Mouse (Mus musculus): ENCODE results near the gene Vopp1.

Gene Vopp1

GRCm38 (mm10) chr6:57784251-57784650 lies 40.7 kb downstream of the Vopp1 start:
- DNase-seq (ENCODE audit: low spot score in 2 of 2), result no peak

DNA sequence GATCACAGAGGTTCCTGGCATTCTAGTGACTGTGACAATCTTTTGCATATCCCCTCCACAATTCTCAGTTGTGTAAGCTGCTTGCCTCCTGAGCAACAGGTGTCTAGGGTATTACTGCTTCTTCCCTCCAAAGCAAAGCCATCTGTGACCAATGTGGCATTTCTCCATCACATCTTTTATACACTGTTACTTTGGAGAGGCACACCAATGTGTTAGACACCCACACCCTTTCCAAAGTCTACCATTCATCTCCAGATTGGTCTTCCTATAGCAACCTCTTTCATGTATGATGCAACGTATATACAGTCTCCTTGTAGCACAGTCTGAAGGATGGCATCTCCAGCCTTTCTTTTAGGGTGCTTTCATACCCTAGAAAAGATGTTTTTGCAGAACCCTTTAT lies 42.3 kb downstream of the Vopp1 start:
- no peak for DNase-seq (ENCODE audit: low spot score in 2 of 2)

DNA sequence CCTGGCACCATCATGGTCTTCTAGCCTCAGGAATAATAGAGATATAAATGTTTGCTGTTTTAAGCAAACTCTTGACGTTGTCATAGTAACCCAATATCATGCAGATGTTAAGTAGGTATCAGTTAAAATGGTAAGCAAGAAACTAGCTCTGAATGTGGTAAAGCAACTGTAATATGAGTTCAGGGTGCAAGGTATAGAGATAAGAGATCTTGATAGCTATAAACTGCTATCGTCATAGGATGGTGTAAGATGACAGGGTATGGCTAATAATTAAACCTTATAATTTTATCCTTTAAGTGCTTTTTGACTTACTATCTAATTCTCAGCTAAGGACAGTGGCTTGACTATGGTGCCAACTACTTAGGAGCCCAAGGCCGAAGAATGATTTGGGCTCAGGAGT lies 44.6 kb downstream of the Vopp1 start:
- DNase-seq (ENCODE audit: low spot score in 2 of 2), result no peak

DNA sequence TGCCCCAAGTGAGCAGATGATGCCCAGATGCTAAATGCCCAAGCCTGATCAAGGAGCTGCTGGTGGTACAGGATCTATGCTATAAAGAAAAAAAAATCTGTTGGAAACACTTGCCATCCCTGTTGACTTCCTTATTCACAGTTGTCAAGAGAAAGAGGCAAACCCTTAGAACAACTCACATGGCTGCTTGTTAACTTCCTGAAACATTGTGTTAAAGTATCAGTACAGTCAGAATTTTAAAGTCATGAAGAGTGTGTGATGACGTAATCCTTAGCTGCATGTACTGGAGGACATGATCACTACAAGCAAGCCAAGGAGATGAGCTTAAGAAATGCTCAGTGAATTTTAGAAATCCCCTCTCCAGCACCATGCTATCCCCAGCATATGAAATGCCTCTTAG lies 51.2 kb downstream of the Vopp1 start:
- DNase-seq (ENCODE audit: low spot score in 2 of 2), result no peak

DNA sequence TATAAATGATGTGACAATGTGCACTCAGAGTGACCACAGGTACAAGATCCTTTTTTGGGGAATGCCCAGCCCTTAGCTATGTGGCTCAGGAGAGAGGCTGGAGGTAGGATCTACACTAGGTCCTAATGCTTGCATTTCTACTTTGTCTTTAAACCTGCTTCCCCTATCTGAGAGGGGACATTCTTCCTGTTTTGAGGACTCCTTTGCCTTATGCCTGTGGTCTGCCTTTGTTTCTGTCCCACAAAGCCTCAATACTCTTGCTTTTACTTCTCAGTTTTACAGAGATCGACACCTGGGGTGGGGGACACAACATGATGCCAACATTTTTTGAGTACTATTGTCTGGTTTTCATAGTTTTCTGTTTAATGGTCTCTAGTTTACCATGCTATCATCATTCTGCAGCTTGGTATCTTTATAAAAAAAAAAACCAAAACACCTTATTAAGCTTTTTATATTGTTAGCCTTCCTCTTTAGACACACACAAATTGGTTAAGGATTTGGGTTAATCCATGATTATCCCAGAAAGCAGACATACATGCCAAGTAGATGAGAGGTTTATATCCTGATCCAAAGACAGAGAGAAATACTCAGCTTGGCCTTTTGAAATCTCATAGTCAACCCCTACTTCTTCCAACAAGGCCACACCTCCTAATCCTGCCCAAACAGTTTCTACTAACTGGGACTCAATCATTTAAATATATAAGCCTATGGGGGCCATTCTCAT lies 54.3 kb downstream of the Vopp1 start:
- no peak for DNase-seq (ENCODE audit: low spot score in 2 of 2)

GRCm38 (mm10) chr6:57768948-57769525 lies 55.9 kb downstream of the Vopp1 start:
- no peak for DNase-seq (ENCODE audit: low spot score in 2 of 2)

DNA sequence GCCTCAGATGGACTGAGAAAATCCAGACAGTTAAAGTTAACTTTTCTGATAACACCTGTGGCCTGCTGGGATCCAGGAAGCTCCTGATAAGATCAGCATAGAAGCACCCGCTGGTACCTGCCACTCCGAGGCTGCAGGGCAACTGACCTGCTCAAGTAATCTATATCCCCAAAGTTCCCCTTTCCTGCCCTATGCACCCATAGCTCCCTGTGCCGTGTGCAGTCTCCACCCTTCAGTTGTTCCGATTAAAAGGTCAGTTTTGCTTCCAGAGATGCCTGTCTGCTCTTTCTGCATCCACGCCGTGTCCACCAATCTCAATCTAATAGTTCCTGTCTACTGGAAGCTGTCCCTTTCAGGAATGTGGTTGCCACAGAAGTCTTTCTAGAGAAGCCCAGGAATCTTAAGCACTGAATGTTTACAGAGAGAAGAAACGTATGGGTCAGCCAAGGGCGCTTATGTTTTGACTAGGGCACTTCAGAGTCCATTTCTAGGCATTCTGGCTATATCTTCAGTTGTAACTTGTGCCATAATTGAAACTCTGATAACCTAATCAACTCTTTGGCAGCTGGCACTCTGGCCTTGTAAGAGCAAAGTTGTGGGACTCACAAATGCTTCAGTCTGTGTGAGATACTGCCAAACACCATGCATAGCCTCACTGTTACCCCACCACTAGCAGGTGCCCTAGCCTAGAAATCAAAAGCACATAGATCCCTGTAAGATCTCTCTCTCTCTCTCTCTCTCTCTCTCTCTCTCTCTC lies 57.7 kb downstream of the Vopp1 start:
- DNase-seq (ENCODE audit: low spot score in 2 of 2), result no peak

DNA sequence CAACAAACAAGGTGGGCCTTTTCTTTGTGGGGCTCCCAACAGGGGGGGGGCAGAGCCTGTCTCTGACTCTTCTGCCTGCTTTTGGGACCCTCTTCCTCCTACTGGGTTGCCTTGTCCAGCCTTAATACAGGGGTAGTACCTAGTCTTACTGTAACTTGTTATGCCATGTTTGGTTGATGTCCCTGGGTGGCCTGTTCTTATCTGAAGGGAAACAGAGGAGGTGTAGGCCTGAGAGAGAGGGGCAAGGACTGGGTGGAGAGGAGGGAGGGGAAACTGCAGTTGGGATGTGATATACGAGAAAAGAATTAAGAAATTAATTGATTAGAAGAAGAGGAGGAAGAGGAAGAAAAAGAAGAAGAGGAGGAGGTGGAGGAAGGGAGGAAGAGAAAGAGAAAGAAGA lies 58.7 kb downstream of the Vopp1 start:
- DNase-seq (ENCODE audit: low spot score in 2 of 2), result no peak

- DNase-seq (ENCODE audit: low spot score in 2 of 2), result no peak
Measured at GRCm38 (mm10) chr6:57765095-57765878, 59.7 kb downstream of the Vopp1 start.

DNA sequence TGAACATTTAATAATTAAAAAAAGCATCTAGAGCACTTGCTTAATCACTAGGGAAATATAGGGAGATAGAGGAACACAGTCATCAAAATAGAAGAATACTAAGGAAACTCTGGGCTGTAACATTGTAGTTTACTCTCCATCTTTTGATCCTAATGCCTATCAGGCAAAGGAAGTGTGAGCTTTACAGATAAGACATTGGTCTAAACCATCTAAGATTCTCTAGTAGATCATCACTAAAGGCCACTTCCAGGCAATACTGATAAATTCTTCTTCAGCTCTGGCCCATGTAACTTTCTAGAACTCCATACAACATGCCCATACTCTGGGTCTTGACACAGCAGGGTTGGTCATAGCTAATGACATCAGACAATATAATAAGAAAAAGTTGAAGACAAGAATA lies 61.9 kb downstream of the Vopp1 start:
- no peak for DNase-seq (ENCODE audit: low spot score in 2 of 2)

DNA sequence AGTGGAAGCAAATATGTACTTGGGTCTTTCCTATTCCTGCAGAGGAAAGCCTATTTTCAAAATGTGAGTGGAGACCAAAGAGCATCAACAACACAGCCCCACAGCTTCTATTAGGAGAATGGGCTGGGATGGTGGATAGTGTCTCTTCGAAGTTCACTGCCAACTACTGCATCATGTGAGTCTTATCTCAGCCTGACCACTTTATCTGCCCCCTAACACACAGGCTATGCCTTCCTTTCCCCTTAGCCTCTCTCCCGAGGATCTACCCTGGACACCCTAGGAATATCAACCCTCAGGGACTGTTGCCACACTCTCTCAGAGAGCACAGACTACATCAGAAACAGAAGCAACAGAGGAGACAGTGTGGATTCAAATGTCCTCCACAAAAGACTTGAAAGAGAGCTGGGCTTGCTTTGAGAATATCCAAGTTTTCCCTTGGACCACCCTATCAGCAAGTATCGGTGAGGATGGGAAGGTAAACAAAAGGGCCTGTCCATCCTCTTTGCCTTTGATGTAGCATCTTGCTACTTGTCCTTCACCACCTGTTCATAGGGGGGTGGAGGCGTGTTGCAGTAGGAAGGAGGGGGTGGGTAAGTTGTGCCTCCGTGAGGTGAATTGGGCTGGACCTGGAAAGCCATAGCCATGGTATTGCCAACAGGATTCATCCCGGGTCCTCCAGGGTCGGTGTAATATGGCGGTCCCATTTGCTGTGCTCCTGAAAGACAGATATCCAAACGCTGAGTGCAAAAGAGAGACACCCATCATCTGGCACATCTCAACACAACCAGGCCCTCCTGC lies 70.8 kb downstream of the Vopp1 start:
- no peak for DNase-seq (ENCODE audit: low spot score in 2 of 2)

- no peak for DNase-seq (ENCODE audit: low spot score in 2 of 2)
Measured at GRCm38 (mm10) chr6:57745748-57746129, 79.2 kb downstream of the Vopp1 start.

GRCm38 (mm10) chr6:57744974-57745747 lies 79.8 kb downstream of the Vopp1 start:
- no peak for DNase-seq (ENCODE audit: low spot score in 2 of 2)

DNA sequence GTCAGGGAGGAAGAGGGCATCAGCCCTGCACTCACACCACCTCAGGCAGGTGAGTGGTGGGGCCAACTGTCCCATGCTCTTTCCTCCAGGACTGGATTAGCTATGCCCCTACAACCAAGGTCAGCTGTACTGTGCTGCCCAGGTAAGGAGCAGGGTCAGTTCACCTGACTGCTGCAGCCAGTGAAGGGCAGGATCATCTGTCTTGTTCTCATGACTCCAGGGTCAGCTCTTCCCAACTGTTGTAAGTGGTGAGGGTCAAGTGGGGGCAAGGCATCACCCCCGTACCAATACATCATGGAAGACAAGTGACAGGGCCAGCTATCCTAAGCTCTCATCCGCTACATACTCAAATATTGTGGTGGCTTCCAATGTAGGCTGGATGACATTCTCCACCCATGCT lies 80.8 kb downstream of the Vopp1 start:
- no peak for DNase-seq (ENCODE audit: low spot score in 2 of 2)

- no peak for DNase-seq (ENCODE audit: low spot score in 2 of 2)
Measured at GRCm38 (mm10) chr6:57743333-57743732, 81.6 kb downstream of the Vopp1 start.

DNA sequence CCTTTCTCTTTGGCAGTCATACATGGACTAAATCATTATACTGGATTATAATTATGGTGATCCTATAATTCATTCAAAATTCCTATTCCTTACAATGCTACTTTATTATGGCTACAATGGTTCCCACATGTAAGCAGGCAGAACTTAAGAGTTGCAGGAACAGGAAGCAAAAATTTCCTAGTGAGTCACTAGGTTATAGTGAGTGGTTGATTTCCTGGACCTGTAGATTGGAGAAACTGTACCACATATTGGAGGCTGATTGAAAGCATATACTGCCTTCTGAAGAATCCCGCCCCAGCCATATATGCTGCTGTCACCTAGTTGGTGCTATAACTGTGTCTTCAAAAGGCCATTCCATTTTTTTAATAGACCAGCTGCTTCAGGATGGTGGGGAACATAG lies 82.2 kb downstream of the Vopp1 start:
- DNase-seq (ENCODE audit: low spot score in 2 of 2), result no peak

- no peak for DNase-seq (ENCODE audit: low spot score in 2 of 2)
Measured at GRCm38 (mm10) chr6:57721347-57721746, 103.6 kb downstream of the Vopp1 start.

DNA sequence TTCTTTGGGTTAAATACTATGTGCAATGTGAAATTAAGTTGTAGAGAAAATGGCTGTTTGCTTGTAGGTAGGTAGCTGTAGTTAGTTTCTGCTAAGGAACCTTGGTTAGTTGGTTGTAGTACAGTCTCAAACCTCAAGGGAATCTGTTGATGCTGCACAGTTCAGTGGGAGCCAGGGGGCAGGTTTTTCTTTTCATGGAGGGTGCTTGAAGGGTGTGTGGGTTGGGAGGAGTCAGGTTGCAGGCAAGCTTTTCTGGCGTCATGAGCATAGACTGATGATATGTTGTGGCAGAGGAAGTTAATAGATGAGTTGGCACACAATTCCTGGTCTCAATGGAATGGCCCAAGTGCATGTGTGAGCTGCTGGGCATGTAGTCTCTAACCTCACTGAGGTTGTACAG lies 113.2 kb downstream of the Vopp1 start:
- DNase-seq (ENCODE audit: low spot score in 2 of 2), result no peak

GRCm38 (mm10) chr6:57706721-57707120 lies 118.2 kb downstream of the Vopp1 start:
- no peak for DNase-seq (ENCODE audit: low spot score in 2 of 2)

DNA sequence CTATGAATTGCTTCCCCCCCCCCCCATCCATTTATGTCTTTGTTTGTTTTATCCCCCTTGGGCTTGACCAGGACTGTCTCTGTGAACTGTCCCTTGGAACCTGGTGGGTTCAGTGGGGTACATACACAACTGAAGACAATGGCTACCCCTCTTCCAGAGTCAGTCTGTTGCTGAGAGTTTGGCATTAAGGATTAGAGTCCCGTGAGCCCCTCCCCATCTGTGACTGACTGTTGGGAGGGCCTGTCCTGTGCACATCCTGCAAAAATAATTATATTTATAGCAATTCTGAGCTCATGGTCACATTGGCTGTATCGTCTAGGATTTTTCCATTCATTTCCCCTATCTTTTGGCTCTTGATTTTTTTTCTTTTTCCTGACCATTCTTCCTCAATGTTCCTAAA lies 121.3 kb downstream of the Vopp1 start:
- no peak for DNase-seq (ENCODE audit: low spot score in 2 of 2)
